Comparison of ENCODE assay signal across 19 mouse cellular contexts in genomic region chr10:13292026-13292425, GRCm38 (mm10).
DNase-seq lines count a peak whose midpoint lies in the region; ATAC-seq lines count a peak whose summit lies in the region.
"Had no signal": no experiment of that assay in that cellular context is flagged by ENCODE, and none has a peak within 500 bp of the region (broad histone marks: within the 10 kb centered on the region; RNA-seq: fewer than 3 reads in every experiment).

No protein-coding gene starts in this region.

- H3K36me3 ChIP-seq in neural tube, embryonic 11.5 days (ENCODE audit: control insufficient read depth, insufficient read depth, low read length) = no peaks in the 10 kb centered on the region
- H3K36me3 ChIP-seq in neural tube, embryonic 13.5 days = no peaks in the 10 kb centered on the region
- peaks cover 3% of the 10 kb centered on the region; the same call in 1 of the 2 replicates for H3K36me3 ChIP-seq in intestine, embryonic 16.5 days (ENCODE audit: control insufficient read depth, insufficient read depth, low read length)
- H3K36me3 ChIP-seq: embryonic facial prominence, embryonic 15.5 days had no signal

- peak; percentile 55 for DNase-seq in heart, adult 11 months
- DNase-seq in heart, adult 8-10 months (ENCODE audit: low spot score) = no peak
- peak; percentile 47 for DNase-seq in neural tube, embryonic 11.5 days (ENCODE audit: low spot score)
- no peak for DNase-seq in neural tube, embryonic 10.5 days (ENCODE audit: extremely low spot score, low spot score)
- DNase-seq: adrenal gland, adult 2 months; adrenal gland, postnatal 25 days; cerebellum, adult 18-20 months; gastrocnemius, adult 2 months; gastrocnemius, postnatal 25 days; heart, postnatal 10 days; heart, postnatal 4 days had no signal

- H3K4me3 ChIP-seq in neural tube, embryonic 11.5 days (ENCODE audit: low read depth, low read length) = no peak overlapping the region
- no peak overlapping the region for H3K4me3 ChIP-seq in neural tube, embryonic 13.5 days
- H3K4me3 ChIP-seq in intestine, embryonic 16.5 days (ENCODE audit: low read length) = no peak overlapping the region
- H3K4me3 ChIP-seq: embryonic facial prominence, embryonic 15.5 days; erythroblast, embryonic 14.5 days; forebrain, embryonic 10.5 days; gastrocnemius, adult 2 months; heart, embryonic 10.5 days had no signal

- no peak overlapping the region; the same call in 1 of the 2 replicates for H3K27ac ChIP-seq in neural tube, embryonic 11.5 days (ENCODE audit: low read depth, low read length)
- H3K27ac ChIP-seq in neural tube, embryonic 13.5 days (replicated peaks) = 0 out of 2 replicates have a peak overlapping the region, but pooled peaks have one; percentile 14
- no peak overlapping the region for H3K27ac ChIP-seq in intestine, embryonic 16.5 days (ENCODE audit: low read length)
- H3K27ac ChIP-seq: embryonic facial prominence, embryonic 15.5 days; forebrain, embryonic 10.5 days; gastrocnemius, adult 2 months; heart, embryonic 10.5 days had no signal

- H3K9ac ChIP-seq in neural tube, embryonic 11.5 days (ENCODE audit: low read length) = no peak overlapping the region
- no peak overlapping the region for H3K9ac ChIP-seq in neural tube, embryonic 13.5 days
- H3K9ac ChIP-seq in intestine, embryonic 16.5 days (ENCODE audit: low read depth, low read length) = no peak overlapping the region
- H3K9ac ChIP-seq: embryonic facial prominence, embryonic 15.5 days had no signal

- H3K4me2 ChIP-seq in neural tube, embryonic 11.5 days (ENCODE audit: low read depth) = no peak overlapping the region
- H3K4me2 ChIP-seq in neural tube, embryonic 13.5 days = no peak overlapping the region
- no peak overlapping the region for H3K4me2 ChIP-seq in intestine, embryonic 16.5 days (ENCODE audit: low read depth, low read length)
- H3K4me2 ChIP-seq: embryonic facial prominence, embryonic 15.5 days had no signal

- 16% methylated on average over 2 of the region's 2 CpGs for WGBS in neural tube, embryonic 11.5 days
- 4% methylated on average over 2 of the region's 2 CpGs for WGBS in neural tube, embryonic 13.5 days
- WGBS in intestine, embryonic 16.5 days = 62% methylated on average over 2 of the region's 2 CpGs

- ATAC-seq in neural tube, embryonic 11.5 days (ENCODE audit: insufficient read depth, low FRiP score, low TSS enrichment) = peak; percentile 67; the same call in 1 of the 2 replicates
- ATAC-seq in neural tube, embryonic 13.5 days (ENCODE audit: low read depth) = peak; percentile 72
- ATAC-seq in intestine, embryonic 16.5 days = no peak
- ATAC-seq: forebrain, embryonic 14.5 days; intestine, postnatal 0 days had no signal

- H3K9me3 ChIP-seq in neural tube, embryonic 11.5 days (ENCODE audit: control insufficient read depth, low read length) = no peaks in the 10 kb centered on the region
- no peaks in the 10 kb centered on the region for H3K9me3 ChIP-seq in neural tube, embryonic 13.5 days
- H3K9me3 ChIP-seq in intestine, embryonic 16.5 days (ENCODE audit: control insufficient read depth, low read length) = no peaks in the 10 kb centered on the region
- H3K9me3 ChIP-seq: embryonic facial prominence, embryonic 15.5 days; forebrain, embryonic 10.5 days; heart, embryonic 10.5 days had no signal

- H3K4me1 ChIP-seq in neural tube, embryonic 11.5 days (ENCODE audit: control insufficient read depth, insufficient read depth, low read length) = peaks cover 7% of the 10 kb centered on the region; the same call in 1 of the 2 replicates
- peaks cover 11% of the 10 kb centered on the region for H3K4me1 ChIP-seq in neural tube, embryonic 13.5 days (replicated peaks)
- H3K4me1 ChIP-seq in intestine, embryonic 16.5 days (ENCODE audit: control insufficient read depth, insufficient read depth, low read length) = no peaks in the 10 kb centered on the region
- H3K4me1 ChIP-seq: embryonic facial prominence, embryonic 15.5 days had no signal

- no peaks in the 10 kb centered on the region for H3K27me3 ChIP-seq in neural tube, embryonic 11.5 days (ENCODE audit: control insufficient read depth, insufficient read depth, low read length)
- H3K27me3 ChIP-seq in neural tube, embryonic 13.5 days = no peaks in the 10 kb centered on the region
- H3K27me3 ChIP-seq in intestine, embryonic 16.5 days (replicated peaks; ENCODE audit: control insufficient read depth, insufficient read depth, low read length) = no peaks in the 10 kb centered on the region
- H3K27me3 ChIP-seq: embryonic facial prominence, embryonic 15.5 days had no signal

Comparison
In these comparisons a context has a peak if more than half of its experiments do, and no peak if none do; other contexts are left out.
1. DNase-seq: peak in heart, adult 11 months (single experiment) and neural tube, embryonic 11.5 days (single experiment); none in heart, adult 8-10 months (single experiment) and neural tube, embryonic 10.5 days (single experiment).